Mouse (Mus musculus) megakaryocyte, embryonic 14.5 days (primary cell): ENCODE data around the gene Magi2. TPM values are rescaled to one million over a fixed set of nuclear protein-coding genes. Genes with fewer than 3 reads are reported as not detected.

Experiments used
- H3K27me3 ChIP-seq: replicated peaks from 2 replicates; pipeline ENCODE3; 2012; ENCODE audit warnings: inconsistent platforms
- H3K36me3 ChIP-seq: replicated peaks from 2 replicates; pipeline ENCODE3; 2012; ENCODE audit warnings: low read length, inconsistent platforms, mixed read lengths
- H3K4me1 ChIP-seq: 2 replicates; pipeline ENCODE4 v1.6.1; 2012; ENCODE audit warnings: inconsistent platforms
- H3K4me3 ChIP-seq: replicated peaks from 2 replicates; pipeline ENCODE3; 2012; ENCODE audit warnings: moderate library complexity, mild to moderate bottlenecking, inconsistent platforms
- H3K9me3 ChIP-seq: 2 replicates; pipeline ENCODE4 v1.6.1; 2012; ENCODE audit warnings: inconsistent platforms
- FLI1 ChIP-seq: IDR thresholded peaks from 2 replicates; pipeline ENCODE4 v1.6.1; 2012; ENCODE audit warnings: low read length, inconsistent platforms, mixed read lengths
- GATA1 ChIP-seq: IDR thresholded peaks from 3 replicates; pipeline ENCODE4 v1.6.1; 2012; ENCODE audit warnings: mixed read lengths, low read length, inconsistent platforms, borderline replicate concordance
- polyA plus RNA-seq: library from polyadenylated mRNA; stranded (reverse); fragments of >175 nt; gene quantifications from 2 replicates; pipeline ENCODE4 v1.2.3, GENCODE M21; 2012; ENCODE audit warnings: low replicate concordance; ENCODE audit not compliant: insufficient read depth

Magi2 gene
- polyA plus RNA-seq, 1 experiment: 0.02 TPM

GRCm38 (mm10) chr5:20153359-20154125 lies 926.7 kb downstream of the Magi2 start:
- Histone ChIP-seq H3K4me1 (no peaks in the 10 kb centered on the region), H3K36me3 (no peaks in the 10 kb centered on the region), H3K4me3 (no peak overlapping the region), H3K9me3 (no peaks in the 10 kb centered on the region), H3K27me3 (no peaks in the 10 kb centered on the region)
- TF ChIP-seq GATA1 (no peak), FLI1 (no peak)

GRCm38 (mm10) chr5:20196765-20197164 lies 969.9 kb downstream of the Magi2 start:
- no peak overlapping the region for H3K4me3 ChIP-seq
- TF ChIP-seq FLI1 (no peak), GATA1 (no peak)
- no peaks in the 10 kb centered on the region for H3K36me3 ChIP-seq
- H3K9me3 ChIP-seq: 0 out of 2 replicates have a peak, but pooled peaks cover 3% of the 10 kb centered on the region
- no peaks in the 10 kb centered on the region for H3K27me3 ChIP-seq
- H3K4me1 ChIP-seq: no peaks in the 10 kb centered on the region

GRCm38 (mm10) chr5:20197395-20197794 lies 970.6 kb downstream of the Magi2 start:
- Histone ChIP-seq H3K36me3 (no peaks in the 10 kb centered on the region), H3K4me3 (no peak overlapping the region), H3K9me3 (0 out of 2 replicates have a peak, but pooled peaks cover 3% of the 10 kb centered on the region), H3K4me1 (no peaks in the 10 kb centered on the region), H3K27me3 (no peaks in the 10 kb centered on the region)
- TF ChIP-seq FLI1: no peak
- TF ChIP-seq GATA1: no peak

GRCm38 (mm10) chr5:20201348-20201747 lies 974.5 kb downstream of the Magi2 start:
- no peak overlapping the region for H3K4me3 ChIP-seq
- no peaks in the 10 kb centered on the region for H3K36me3 ChIP-seq
- TF ChIP-seq FLI1 (no peak), GATA1 (no peak)
- H3K9me3 ChIP-seq: 0 out of 2 replicates have a peak, but pooled peaks cover 3% of the 10 kb centered on the region
- no peaks in the 10 kb centered on the region for H3K4me1 ChIP-seq
- H3K27me3 ChIP-seq: no peaks in the 10 kb centered on the region

GRCm38 (mm10) chr5:20208110-20208509 lies 981.3 kb downstream of the Magi2 start:
- Histone ChIP-seq H3K9me3 (no peaks in the 10 kb centered on the region), H3K36me3 (no peaks in the 10 kb centered on the region), H3K4me3 (no peak overlapping the region), H3K4me1 (no peaks in the 10 kb centered on the region), H3K27me3 (no peaks in the 10 kb centered on the region)
- TF ChIP-seq GATA1 (no peak), FLI1 (no peak)

GRCm38 (mm10) chr5:20213299-20213698 lies 986.5 kb downstream of the Magi2 start:
- TF ChIP-seq GATA1 (no peak), FLI1 (no peak)
- Histone ChIP-seq H3K9me3 (no peaks in the 10 kb centered on the region), H3K36me3 (no peaks in the 10 kb centered on the region), H3K27me3 (no peaks in the 10 kb centered on the region), H3K4me3 (no peak overlapping the region), H3K4me1 (no peaks in the 10 kb centered on the region)

- no peak for TF ChIP-seq FLI1
- no peak for TF ChIP-seq GATA1
- Histone ChIP-seq H3K4me1 (no peaks in the 10 kb centered on the region), H3K27me3 (no peaks in the 10 kb centered on the region), H3K9me3 (peaks cover 2% of the 10 kb centered on the region; the same call in 1 of the 2 replicates), H3K36me3 (no peaks in the 10 kb centered on the region), H3K4me3 (no peak overlapping the region)
Observed at GRCm38 (mm10) chr5:20226471-20227210, 999.8 kb downstream of the Magi2 start.

GRCm38 (mm10) chr5:20227912-20228762 lies 1001.3 kb downstream of the Magi2 start:
- Histone ChIP-seq H3K27me3 (no peaks in the 10 kb centered on the region), H3K4me1 (no peaks in the 10 kb centered on the region), H3K4me3 (no peak overlapping the region), H3K9me3 (peaks cover 2% of the 10 kb centered on the region; the same call in 1 of the 2 replicates), H3K36me3 (no peaks in the 10 kb centered on the region)
- TF ChIP-seq GATA1: no peak
- TF ChIP-seq FLI1: no peak

GRCm38 (mm10) chr5:20231908-20232307 lies 1005.1 kb downstream of the Magi2 start:
- Histone ChIP-seq H3K4me3 (no peak overlapping the region), H3K36me3 (no peaks in the 10 kb centered on the region), H3K27me3 (no peaks in the 10 kb centered on the region), H3K4me1 (no peaks in the 10 kb centered on the region), H3K9me3 (no peaks in the 10 kb centered on the region)
- TF ChIP-seq FLI1: no peak
- TF ChIP-seq GATA1: no peak
